Mouse (Mus musculus): ENCODE results near the gene Prr36. TPM values are rescaled to one million over a fixed set of nuclear protein-coding genes. Genes with fewer than 3 reads are reported as not detected.

The Prr36 gene
- total RNA-seq, 2 experiments from 2014 or later = 0.09 TPM; not detected in 1

DNA sequence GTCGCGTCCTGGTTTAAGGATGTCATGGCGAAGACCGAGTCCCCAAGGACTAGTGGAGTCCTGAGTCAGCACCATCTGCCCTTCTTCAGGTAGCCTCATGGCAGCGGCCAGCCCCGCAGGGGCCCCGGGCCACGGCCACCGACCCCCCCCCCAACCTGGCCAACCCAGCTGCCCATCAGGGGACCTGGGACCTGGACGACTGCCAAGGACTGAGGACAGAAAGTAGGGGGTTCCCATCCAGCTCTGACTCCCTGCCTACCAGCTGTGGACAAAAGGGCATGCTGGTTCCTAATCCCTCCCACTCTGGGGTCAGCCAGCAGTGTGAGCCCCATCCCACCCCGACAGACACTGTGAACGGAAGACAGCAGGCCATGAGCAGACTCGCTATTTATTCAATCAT lies 28.5 kb upstream of the Prr36 start:
- ATAC-seq (replicated peaks; ENCODE audit: low FRiP score, poor library complexity, severe bottlenecking) = no peak

DNA sequence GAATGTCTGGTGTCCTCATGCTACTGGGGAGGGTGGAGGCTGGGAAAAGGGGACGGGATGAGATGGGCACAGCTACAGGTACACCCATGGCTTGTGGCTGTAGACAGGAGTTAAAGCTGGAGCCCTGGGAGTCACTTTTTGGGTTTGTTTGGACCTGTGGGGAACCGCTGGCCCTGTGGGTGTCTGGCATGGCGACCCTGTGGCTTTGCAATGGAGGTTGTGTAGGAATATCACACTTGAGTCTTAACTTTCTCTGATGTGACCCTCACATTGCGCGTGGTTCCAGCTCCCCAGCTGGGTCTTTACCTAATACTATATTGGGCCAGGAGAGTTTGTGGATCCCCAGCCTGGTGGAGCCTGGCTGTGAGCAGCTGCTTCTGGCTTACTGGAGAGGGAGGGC lies 27.8 kb upstream of the Prr36 start:
- ATAC-seq (replicated peaks; ENCODE audit: low FRiP score, poor library complexity, severe bottlenecking) = no peak

DNA sequence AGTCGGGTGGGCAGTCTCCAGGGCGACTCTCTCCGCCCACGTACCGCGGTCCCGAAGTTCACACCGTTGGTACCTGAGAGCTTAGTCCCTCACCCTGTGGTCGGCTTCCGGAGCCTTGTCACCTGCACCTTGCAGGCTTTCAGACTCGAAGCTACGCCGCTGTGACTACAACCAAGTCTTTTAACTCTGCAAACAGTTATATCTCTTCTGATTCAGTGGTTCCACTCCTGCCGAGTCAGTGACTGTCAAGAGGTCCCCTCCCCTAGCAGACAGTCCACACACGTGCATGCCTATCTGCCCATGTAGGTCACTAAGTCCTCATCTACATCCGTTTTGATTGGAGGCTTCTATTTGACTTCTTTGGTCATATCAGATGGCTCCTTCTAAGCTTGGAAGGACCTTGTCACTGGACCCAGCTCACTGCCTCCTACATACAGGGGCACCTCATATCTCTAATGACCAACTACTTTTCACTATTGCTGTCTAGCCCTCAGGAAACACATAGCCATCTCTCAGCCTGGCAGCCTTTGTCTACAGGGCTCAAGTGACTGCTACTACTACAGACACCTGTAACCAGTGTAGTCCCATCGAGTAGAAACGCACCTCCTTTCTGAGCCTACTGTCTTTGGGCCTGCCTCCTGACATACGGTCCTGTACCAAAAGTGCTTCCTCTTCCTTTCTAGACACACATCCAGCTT lies 22.1 kb upstream of the Prr36 start:
- peak; percentile 26 for ATAC-seq (replicated peaks; ENCODE audit: low FRiP score, poor library complexity, severe bottlenecking)

DNA sequence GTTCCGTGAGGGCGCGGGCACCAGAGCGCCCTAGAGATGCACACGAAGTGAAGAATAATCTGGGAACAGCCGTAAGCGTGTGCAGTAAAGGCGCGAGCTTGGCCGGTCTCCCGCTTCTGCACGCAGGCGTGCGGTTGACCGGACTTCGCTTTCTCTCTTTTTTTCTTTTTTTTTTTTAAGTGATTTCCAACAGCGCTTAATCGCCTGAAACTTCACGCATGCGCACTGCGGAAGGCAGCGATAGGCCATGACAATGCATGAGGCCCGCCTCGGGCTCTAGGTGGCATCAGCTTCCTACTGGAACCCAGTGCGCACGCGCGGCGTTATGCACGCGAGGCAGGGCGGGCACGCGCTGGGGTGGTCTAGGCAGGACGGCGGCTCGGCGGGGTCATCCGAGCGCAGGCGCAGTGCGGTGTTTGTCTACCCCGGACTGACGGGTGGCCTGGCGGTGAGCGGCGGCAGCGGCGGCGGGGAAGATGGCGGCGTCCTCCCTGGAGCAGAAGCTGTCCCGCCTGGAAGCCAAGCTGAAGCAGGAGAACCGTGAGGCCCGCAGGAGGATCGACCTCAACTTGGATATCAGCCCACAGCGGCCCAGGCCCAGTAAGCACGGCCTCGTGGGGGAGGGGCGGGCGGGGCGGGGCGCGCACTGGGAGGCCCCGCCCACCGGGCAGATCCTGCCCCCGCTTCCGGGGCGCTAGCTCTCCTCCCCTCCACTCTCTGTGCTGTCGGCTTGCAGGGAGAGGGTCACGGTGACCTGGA lies 21.4 kb upstream of the Prr36 start, which contains the start of the genes Map2k7 and Gm49320:
TSS of gene Map2k7 (plus strand) at position 307 of the 759 bp plus-strand sequence.
TSS of gene Gm49320 (plus strand) at position 432 of the 759 bp plus-strand sequence.
- ATAC-seq (replicated peaks; ENCODE audit: low FRiP score, poor library complexity, severe bottlenecking) = peak; percentile 86

DNA sequence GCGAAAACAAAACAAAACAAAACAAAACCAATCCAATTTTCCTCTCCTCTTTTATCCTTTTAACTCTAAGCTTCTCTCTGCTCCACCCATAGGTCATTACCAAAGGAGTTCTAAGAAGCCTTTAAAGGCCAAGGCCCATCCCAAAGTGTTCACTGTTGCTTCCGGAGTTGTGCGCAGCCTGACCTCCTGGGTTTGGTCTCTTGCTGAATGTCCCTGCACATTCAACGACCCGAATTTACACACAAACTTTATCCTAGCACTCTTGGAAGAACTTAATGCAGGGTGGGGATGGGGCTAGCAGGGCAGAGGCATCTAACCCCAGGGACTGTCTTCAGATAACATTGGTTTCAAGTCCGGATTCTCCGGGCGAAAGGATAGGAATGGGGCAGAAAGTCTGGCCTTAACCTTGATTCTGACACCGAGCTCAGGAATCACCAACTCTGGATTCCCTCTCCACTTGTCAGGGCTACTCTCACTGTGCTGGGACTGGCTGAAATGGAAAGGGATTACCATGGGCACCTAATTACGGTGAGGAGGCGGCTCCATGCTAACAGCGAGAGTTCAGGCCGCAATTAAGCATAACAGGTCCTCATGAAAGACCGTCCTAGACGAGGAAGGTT lies 20.7 kb upstream of the Prr36 start:
- ATAC-seq (replicated peaks; ENCODE audit: low FRiP score, poor library complexity, severe bottlenecking) = peak; percentile 4; the same call in 1 of the 2 replicates

DNA sequence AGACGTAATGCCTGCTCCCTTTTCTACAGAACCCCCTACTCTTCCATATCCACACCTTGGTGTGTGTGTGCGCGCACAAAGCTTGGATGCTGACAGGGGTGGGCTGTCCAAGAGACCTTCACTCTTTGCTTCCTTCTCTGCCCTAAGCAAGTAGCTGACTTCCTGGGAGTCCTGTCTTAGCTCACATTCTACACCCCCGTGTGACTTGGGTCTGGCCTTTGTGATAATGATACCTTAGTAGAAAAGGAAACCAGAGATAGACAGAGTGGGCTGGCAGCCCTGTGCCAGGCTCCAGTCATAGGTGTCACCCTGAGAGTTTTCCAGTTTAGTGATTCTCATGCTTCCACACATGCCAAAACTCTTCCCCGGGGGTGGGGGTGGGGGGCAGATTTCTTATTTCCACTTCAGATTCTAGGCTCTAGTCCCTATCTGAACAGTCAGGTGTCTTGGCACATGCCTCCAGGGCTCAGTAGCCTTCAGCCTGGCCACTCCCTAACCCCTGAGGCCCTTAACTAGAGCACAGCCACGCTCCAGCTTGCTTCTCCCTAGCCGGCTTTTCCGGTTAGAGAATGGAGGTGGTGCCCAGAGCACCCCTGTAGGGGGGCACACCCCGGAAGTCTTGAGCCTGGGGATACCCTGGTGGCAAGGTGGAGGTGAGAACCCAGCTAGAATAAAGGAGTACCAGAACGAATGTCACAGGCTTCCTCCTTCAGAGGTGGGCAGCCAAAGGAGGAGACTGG lies 13.5 kb upstream of the Prr36 start:
- no peak for ATAC-seq (replicated peaks; ENCODE audit: low FRiP score, poor library complexity, severe bottlenecking)

DNA sequence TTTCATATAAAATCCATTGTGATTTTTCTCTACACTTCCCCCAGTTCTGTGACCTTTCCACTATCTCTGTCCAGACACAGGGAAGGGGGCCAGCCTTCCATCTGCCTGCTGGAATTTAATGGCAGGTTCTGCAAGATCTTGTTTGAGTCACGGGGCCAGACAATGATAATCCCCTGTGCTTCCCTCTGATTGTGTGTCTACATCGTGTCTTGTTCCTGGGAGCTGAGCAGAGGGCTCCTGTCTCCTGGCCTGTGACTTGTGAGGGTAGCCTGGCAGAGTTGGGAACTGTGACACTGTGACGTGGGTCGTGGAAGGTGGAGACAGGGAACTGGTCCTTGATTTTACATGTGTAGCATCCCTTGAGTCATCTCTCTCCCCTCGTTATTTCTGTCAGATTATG lies 12.5 kb upstream of the Prr36 start:
- ATAC-seq (replicated peaks; ENCODE audit: low FRiP score, poor library complexity, severe bottlenecking) = no peak

DNA sequence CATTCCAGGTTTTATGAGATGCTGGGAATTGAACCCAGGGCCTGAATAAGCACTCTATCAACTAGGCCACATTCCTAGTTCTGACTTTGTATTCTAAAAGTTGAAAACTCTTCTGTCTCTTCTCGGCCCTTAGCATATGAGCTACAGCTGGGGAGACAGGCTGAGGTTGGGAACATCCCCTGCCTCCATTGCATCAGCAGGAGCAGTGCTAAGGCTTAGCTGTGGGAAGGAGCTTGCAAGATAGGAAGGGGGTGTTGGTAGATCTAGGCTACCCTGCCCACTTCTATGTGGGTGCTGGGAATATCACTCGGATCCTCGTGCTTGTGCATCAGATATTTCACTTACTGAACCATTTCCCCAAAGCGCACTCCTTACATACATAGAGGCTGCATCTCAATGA lies 10.7 kb upstream of the Prr36 start:
- ATAC-seq (replicated peaks; ENCODE audit: low FRiP score, poor library complexity, severe bottlenecking) = no peak

DNA sequence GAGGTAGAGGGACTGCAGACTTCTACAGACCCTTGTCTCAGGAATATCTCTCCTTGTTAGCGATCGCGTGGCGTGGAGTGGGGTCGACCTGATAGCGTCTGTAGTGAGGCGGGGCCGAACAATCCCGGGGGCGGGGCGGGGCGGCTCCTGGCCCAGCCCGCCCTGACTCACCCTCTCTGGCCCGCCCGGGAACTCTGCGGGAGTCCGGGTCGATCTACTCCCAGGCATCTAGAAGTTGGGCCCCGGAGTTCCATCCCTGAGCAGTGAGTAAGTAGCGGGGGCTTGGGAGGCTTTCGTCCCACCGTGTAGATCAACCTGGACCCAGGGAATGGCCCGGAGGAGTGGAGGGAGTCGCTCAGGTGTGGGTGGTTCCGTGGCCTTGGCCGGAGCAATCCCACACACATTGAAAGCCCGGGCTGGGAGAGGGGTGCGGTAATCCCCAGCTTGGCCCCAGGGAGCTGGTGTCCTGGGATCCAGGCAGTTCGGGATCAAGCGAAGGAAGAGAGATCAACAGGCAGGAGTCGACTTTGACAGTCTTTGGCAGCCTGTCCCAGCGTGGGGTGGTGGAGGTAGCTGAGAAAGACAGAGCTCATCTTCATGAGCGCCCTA lies 9.6 kb upstream of the Prr36 start, which contains the start of gene Lrrc8e:
TSS of gene Lrrc8e (plus strand) at position 89 of the 609 bp plus-strand sequence.
- ATAC-seq (replicated peaks; ENCODE audit: low FRiP score, poor library complexity, severe bottlenecking) = no peak

DNA sequence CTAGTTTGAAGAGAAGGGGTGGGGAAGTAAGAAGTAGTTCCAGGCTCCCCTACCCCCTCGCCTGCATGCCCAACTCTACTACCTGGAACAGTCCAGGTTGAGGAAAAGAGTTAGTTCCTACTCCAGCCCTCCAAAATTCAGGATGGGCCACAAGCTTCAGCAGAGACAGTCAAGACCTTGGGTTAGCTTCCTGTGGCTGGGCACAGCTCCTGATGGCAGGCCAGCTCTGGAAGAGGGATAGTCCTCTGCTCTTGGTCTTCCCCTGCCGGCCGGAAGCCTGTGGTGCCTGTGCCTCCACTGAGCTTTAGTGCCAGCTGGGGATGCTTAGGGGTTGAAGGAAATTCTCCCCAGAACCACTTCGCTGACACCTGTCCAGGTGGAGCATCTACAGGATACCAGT lies 9.1 kb upstream of the Prr36 start:
- ATAC-seq (replicated peaks; ENCODE audit: low FRiP score, poor library complexity, severe bottlenecking) = no peak

DNA sequence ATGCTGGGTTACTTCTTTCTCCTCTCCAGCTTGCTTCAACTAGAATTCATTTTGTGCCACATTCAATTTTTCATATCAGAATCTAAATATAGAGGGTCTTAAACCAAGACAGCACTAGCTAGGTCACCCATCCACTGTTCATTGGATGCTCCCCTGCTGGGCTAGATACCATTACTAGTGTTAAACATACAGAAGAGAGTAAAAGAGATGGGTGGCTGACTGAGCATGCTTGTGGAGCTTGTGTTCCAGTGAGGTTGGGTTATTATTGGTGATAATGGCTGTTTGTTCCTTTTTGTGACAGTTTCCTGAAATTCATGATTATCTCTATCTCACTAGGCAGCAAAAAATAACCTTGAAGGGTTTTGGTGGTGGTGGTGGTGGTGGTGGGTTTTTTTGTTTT lies 4.8 kb upstream of the Prr36 start:
- no peak for ATAC-seq (replicated peaks; ENCODE audit: low FRiP score, poor library complexity, severe bottlenecking)

DNA sequence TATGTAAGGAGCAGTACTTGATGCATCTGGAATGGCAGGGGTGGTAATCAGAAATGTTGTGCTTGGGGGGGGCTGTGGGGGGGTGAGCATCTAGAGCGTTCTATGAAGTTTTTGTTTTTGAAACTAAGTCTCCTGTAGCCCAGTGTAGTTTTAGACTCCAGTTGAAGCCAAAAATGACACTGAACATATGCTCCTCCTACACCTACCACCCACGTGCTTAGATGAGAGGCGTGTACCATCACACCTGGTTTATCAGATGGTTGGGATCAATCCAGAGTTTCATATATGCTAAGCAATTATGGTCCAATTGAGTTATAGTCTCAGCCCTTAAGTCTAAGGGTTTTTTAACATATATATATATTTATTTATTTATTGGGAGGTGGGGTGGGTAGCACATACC lies 2.4 kb upstream of the Prr36 start:
- ATAC-seq (replicated peaks; ENCODE audit: low FRiP score, poor library complexity, severe bottlenecking) = no peak

DNA sequence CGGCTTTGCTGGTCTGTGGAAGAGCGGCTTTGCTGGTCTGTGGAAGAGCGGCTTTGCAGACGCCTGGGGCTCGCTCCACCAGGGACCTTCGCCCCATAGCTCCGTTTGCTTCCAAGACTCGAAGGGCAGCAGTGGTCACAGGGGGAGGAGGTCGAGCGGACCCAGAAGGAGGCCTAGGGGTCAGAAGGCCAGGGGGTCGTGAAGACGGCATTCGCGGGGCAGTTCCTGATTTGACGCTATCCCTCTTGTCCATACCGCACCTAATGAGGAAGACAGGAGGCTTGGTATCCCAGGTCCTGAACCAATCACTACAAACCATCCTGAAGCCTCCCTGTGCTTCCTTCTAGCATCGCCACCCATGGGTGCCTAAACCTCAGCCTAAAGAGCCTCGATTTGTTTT lies 963 bp downstream of the Prr36 start:
- ATAC-seq (replicated peaks; ENCODE audit: low FRiP score, poor library complexity, severe bottlenecking) = no peak

DNA sequence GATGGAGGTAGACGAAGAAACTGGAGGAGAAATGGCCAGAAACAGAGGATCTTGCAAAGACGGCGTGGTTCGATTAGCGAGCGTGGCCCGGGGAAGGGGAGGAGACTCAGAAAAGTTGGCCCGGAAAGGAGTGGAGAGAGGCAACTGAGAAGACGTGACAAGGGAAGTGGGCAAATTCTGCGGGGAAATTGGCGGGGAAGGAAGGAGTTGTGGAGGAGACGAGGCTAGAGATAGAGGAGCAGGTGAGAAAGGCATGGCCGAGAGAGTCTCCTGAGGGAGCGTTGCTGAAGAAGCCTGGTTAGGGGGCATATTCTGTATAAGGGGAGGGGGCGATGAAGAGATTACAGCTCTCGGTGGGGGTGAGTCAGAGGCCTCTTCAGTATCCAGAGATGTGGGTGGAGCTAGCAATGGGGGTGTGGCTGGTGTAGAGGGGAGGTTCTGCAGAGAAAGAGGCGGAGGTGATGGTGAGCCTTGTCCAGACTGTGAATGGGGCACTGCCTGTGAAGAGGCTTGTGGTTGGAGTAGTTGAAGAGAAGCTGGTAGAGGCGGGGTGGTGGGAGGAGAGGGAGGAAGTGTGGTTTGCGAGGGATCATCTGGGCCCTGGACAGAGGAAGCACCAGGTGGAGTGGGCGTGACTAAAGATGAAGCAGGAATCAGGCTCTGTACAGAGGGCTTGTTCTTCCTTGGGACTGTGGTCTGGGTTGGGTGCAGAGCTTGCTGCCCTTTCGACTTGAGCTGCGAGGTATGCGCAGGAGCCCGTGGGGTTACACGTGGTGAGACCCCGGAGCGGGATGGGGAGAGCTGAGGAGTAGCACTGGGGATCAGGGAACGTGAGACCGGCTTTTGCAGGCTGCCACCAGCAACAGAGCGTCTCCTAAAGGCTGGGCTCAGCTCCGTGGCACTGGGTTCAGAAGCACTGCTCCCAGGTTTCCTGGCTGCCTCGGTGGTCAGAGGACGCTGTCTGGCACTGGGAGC lies 3.0 kb downstream of the Prr36 start:
- peak; percentile 56; the same call in 1 of the 2 replicates for ATAC-seq (replicated peaks; ENCODE audit: low FRiP score, poor library complexity, severe bottlenecking)

DNA sequence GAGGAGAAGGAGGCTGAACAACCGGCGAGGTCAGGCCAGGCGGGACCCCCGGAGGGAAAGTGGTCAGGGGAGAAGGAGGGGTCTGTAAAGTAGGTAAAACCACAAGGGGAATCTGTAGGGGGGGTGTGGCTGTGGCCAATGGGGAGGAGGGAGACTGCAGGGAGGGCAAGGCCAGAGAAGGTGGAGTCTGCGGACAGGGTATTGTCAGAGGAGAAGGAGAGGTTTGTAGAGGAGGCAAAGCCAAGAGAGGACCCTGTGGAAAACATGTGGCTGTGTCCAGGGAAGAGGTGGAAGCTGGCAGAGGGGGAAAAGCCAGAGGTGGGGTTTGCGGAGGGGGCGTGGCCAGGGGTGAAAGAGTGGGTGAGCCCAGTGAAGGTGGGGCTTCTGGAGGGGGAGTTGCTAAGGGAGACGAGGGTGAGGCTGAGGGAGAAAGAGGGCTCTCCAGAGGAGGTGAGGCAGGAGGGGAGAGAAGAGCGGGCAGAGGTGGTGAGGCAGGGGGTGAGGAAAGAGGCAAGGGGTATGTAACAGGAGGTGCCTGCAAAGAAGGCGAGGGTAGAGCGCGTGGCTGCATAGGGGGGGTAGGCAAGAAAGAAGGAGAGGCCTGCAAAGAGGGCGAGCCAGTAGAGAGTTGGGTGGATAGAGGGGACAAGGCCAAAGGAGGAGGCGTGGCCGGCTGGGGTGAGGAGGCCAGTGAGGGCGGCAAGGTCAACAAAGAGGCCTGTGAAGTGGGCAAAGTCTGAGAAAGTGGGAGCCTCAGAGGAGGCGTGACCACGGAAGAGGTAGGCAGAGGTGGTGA lies 3.9 kb downstream of the Prr36 start:
- ATAC-seq (replicated peaks; ENCODE audit: low FRiP score, poor library complexity, severe bottlenecking) = 0 out of 2 replicates have a peak, but pooled peaks have one; percentile 30

DNA sequence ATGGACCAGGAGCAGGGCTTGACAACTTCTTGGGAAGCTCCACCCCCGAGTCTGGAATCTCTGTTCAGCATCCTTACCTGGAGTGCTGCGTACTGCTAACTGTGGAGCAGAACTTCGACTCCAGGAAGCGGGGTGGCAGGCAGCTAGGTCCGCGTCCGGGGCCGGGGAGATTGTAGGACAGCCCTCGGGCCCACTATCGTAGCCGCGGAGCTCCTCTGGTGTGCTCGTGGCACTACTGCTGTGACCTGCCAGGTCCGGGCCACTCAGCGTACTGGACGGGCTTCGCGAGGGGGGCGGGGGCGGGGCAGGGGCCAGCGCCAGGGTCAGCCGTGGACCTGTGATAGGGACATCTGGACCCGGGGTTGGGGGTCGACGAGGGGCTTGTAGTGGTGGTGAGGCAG lies 4.5 kb downstream of the Prr36 start:
- ATAC-seq (replicated peaks; ENCODE audit: low FRiP score, poor library complexity, severe bottlenecking) = no peak

DNA sequence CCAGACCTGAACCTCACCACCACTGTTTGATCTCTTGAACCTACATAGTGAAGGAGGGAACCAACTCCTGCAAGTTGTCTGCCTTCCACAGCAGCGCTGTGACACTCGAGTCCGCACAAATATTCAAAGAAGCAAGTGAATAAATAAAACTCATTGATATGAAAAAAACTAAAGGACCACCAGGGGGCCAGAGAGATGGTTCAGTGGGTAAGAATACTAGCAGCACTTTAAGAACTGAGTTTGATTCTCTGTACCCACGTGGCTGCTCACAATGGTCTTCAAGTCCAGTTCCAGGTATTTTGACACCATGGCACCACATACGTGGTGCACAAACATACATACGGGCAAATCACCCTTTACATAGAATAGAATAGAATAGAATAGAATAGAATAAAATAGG lies 6.2 kb downstream of the Prr36 start:
- ATAC-seq (replicated peaks; ENCODE audit: low FRiP score, poor library complexity, severe bottlenecking) = no peak

DNA sequence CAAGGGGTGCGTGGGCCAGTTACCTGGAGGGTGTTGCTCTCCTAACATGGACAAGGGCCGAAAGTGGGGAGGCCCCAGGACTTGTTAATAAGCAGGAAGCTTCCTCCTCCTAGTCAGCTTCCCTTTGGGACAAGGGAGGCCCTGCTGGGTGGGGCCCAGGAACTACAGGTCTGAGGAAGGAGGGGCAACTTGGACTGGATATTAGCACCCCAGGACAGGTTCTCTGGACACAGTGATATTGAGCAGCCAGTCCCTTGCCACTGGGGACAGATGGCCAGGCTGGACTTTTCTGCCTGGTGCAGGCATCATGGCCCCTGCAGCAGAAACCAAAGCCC lies 10.3 kb downstream of the Prr36 start:
- no peak for ATAC-seq (replicated peaks; ENCODE audit: low FRiP score, poor library complexity, severe bottlenecking)

Data from erythroblast, adult 5-6 weeks (primary cell).